Mouse (Mus musculus) splenic B cell, adult 2 months (primary cell): ENCODE data around the gene Zc3h10.

ENCODE experiments used
- DNase-seq: peaks from one replicate; pipeline ENCODE4 v3.0.0-alpha.2; 2011; ENCODE audit warnings: low read depth, low spot score
- H3K27me3 ChIP-seq: 2 replicates; pipeline ENCODE4 v1.6.1; 2012; ENCODE audit warnings: mild to moderate bottlenecking, low read length, moderate library complexity, mixed read lengths; ENCODE audit not compliant: control insufficient read depth, poor library complexity, insufficient read depth, severe bottlenecking
- H3K36me3 ChIP-seq: 2 replicates; pipeline ENCODE4 v1.6.1; 2012; ENCODE audit warnings: mild to moderate bottlenecking, low read length, moderate library complexity, mixed read lengths; ENCODE audit not compliant: control insufficient read depth, poor library complexity, insufficient read depth, severe bottlenecking

Zc3h10 gene

GRCm38 (mm10) chr10:128545570-128545898 is 2.0 kb downstream of the Zc3h10 start:
- DNase-seq, result no peak
- H3K36me3 ChIP-seq, result peaks cover 18% of the 10 kb centered on the region
- no peaks in the 10 kb centered on the region for H3K27me3 ChIP-seq

- H3K27me3 ChIP-seq, result no peaks in the 10 kb centered on the region
- DNase-seq, result no peak
- peaks cover 18% of the 10 kb centered on the region for H3K36me3 ChIP-seq
These were observed 2.7 kb downstream of the Zc3h10 start for GRCm38 (mm10) chr10:128544674-128545569.

- Histone ChIP-seq H3K27me3 (no peaks in the 10 kb centered on the region), H3K36me3 (peaks cover 18% of the 10 kb centered on the region)
- DNase-seq, result no peak
These were observed 3.4 kb downstream of the Zc3h10 start for GRCm38 (mm10) chr10:128544151-128544657.

- H3K27me3 ChIP-seq, result no peaks in the 10 kb centered on the region
- H3K36me3 ChIP-seq, result peaks cover 18% of the 10 kb centered on the region
These were observed 4.5 kb downstream of the Zc3h10 start for GRCm38 (mm10) chr10:128543100-128543499.

GRCm38 (mm10) chr10:128538340-128538870 is 9.2 kb downstream of the Zc3h10 start:
- H3K36me3 ChIP-seq, result no peaks in the 10 kb centered on the region; the same call in 1 of the 2 replicates

More at GRCm38 (mm10) chr10:128543100-128543499, 4.5 kb downstream of the Zc3h10 start:
- DNase-seq, result no peak

GRCm38 (mm10) chr10:128536266-128536940 is 11.2 kb downstream of the Zc3h10 start:
- Histone ChIP-seq H3K36me3 (no peaks in the 10 kb centered on the region), H3K27me3 (no peaks in the 10 kb centered on the region)
- DNase-seq, result peak; percentile 95

More at GRCm38 (mm10) chr10:128538340-128538870, 9.2 kb downstream of the Zc3h10 start:
- DNase-seq, result no peak
- no peaks in the 10 kb centered on the region for H3K27me3 ChIP-seq

- DNase-seq, result peak; percentile 80
- H3K36me3 ChIP-seq, result no peaks in the 10 kb centered on the region
- H3K27me3 ChIP-seq, result no peaks in the 10 kb centered on the region
These were observed 11.8 kb downstream of the Zc3h10 start for GRCm38 (mm10) chr10:128535624-128536265.

- H3K36me3 ChIP-seq, result no peaks in the 10 kb centered on the region
- DNase-seq, result peak; percentile 35
- H3K27me3 ChIP-seq, result no peaks in the 10 kb centered on the region
These were observed 12.4 kb downstream of the Zc3h10 start for GRCm38 (mm10) chr10:128535206-128535605.

- peaks cover 4% of the 10 kb centered on the region for H3K36me3 ChIP-seq
- peak; percentile 46 for DNase-seq
- H3K27me3 ChIP-seq, result no peaks in the 10 kb centered on the region
These were observed 20.9 kb downstream of the Zc3h10 start for GRCm38 (mm10) chr10:128526366-128527356.

- peak; percentile 97 for DNase-seq
- Histone ChIP-seq H3K27me3 (no peaks in the 10 kb centered on the region), H3K36me3 (peaks cover 4% of the 10 kb centered on the region)
These were observed 21.8 kb downstream of the Zc3h10 start, which contains the start of gene Esyt1 for GRCm38 (mm10) chr10:128525671-128526308. Esyt1 (minus strand) TSS chr10:128525871.

GRCm38 (mm10) chr10:128524732-128525662 is 22.6 kb downstream of the Zc3h10 start:
- peak; percentile 82 for DNase-seq
- H3K36me3 ChIP-seq, result peaks cover 12% of the 10 kb centered on the region
- no peaks in the 10 kb centered on the region for H3K27me3 ChIP-seq

GRCm38 (mm10) chr10:128524111-128524731 is 23.4 kb downstream of the Zc3h10 start:
- H3K27me3 ChIP-seq, result no peaks in the 10 kb centered on the region
- DNase-seq, result peak; percentile 43

More at GRCm38 (mm10) chr10:128524111-128524731, 23.4 kb downstream of the Zc3h10 start:
- peaks cover 15% of the 10 kb centered on the region for H3K36me3 ChIP-seq
